Mouse (Mus musculus) cerebellum, adult 18-20 months (tissue): ENCODE measurements at regions not wholly inside any gene's neighbourhood (a gene's known extent, or its start where the extent isn't known, plus 50 kb on each side); places are given as distances from the start of the nearest gene placed in this dataset.

Experiments used
- DNase-seq, 2 experiments: peaks; one replicate each; pipeline ENCODE4 v3.0.0; 2021

DNA sequence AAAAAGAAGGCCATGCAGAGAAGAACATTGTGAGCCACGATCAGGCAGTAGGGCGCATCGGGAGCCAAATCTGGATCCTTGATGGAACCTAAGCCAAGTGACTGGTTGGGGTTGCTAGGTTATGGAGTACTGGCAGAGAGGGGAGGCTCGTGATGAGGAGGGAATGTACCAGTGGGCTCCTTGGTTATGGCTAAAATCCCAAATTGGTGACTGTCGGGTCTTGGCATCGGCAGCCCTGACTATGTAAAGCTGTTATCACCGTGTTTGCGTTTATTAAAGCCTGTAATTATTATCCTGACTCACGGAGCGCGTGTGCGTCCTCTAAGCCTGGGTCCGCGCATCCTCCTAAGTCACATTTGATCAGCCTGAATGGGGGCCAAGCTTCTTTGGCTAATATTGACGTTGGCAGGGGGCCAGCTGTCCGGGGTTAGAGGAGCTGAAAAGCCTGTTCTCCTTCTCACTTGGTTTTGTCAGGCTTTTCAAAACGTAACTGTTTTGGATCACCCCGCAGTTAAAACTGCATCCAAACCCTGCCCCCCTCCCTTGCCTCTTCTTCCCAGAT, 388.9 kb upstream of the Dynlrb2 start:
- peak; percentile 61 to 72 for DNase-seq

GRCm38 (mm10) chr8:116114978-116115377, 389.8 kb upstream of the Dynlrb2 start:
- peak in 1 of 2 experiments; percentile 19 for DNase-seq

GRCm38 (mm10) chr8:116114502-116114901, 390.3 kb upstream of the Dynlrb2 start:
- DNase-seq, result peak; percentile 34 to 35

DNA sequence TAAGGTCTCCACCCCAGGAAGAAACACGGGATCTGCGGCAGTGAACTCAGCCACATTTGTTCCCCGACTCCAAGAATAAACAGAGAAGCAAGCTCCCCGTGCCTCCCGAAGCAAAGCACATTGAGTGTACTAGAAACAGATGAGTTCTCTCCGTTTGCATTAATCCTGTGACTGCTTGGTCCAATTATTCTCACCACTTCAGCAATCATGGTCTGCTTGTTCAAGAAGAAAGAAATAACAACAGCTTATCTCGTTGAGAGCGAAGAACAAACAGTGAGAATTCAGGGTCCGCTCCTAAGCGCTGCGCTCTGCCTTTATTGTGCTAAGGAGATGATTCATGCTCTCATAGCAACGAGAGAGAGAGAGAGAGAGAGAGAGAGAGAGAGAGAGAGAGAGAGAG, 393.6 kb upstream of the Dynlrb2 start:
- no peak for DNase-seq

DNA sequence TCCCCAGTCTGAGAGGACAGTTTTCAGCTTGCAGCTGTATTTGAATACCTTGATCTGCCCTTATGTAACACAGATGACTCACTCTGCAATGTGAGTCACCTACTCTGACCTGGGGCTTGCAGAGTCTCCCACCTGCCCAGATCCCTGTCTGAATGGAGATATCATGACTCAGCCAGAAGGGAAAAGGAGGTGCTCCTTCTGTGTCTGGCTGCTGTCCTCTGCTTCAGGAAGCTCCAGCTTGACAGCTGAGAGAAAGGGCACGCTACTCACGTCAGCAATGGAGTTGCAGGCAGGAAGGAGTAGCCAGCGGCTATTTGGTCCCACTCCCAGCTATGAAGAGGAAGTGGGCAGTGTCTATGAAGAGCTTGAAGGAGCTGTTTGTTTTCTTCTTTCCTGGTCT, 389.1 kb upstream of the Maf start:
- no peak for DNase-seq

DNA sequence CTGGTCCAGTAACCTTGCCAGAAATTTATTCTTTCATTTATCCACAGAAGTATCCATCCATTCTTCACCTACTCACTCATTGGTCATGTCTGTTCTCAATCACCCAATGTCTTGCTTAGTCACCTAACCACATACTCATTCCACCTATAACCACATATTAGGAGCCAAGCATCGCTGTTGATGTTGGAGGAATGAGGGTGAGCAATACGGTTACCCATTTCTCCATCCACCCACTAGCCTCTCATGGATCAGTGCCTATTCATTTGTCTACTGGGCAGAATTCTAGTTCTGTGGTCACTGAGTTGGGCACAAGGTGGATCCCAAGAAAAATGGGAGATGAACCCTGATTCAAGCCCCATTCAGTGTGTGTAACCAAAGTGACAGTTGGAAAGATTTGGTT, 375.6 kb upstream of the Maf start:
- DNase-seq, result no peak

DNA sequence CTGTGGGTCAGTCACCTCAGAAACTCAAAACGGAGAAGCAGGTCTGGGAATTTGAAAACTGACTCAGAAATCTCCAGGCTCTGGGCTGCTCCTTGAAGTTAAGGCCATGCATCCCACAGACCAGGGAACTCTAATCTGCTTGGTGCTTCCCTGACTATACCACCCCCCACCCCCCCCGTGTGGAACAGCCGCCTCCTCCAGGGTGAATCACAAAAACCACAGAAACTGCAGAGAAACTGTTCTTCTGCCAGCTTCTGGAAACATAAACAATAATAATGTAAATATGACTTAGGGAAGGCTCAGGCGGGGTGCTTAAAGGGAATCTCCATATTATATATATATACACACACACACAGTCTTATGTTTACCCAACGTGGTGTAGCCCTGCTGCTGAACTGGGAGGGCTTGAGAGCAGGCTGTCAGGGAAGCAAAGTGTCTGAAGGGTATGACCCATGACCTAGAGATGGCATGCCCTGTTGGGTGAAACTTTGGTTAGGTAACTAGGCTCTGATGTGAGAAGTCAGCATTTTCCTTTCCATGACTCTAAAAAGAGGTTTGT, 371.3 kb upstream of the Maf start:
- no peak for DNase-seq

- no peak for DNase-seq
Measured at GRCm38 (mm10) chr8:116071497-116071896, 363.9 kb upstream of the Maf start.

GRCm38 (mm10) chr8:116069538-116069937, 361.9 kb upstream of the Maf start:
- no peak for DNase-seq

DNA sequence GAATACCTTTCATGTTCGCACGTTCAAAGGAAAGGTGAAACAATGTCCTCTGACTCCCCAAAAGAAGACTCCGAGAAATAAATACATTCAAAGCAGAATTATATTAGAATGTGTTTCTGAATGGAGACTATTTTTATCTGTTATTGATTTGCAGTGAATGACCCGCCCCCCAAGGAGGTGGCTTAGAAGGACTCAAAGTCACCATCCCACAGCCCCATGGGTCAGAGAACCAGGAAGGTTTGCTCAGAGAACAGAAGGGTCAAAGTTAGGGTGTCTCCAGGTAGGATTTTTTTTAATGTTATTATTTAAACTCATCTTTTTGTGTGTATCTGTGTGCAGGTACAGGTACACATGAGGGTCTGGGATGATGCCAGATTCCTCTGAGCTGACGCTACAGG, 360.4 kb upstream of the Maf start:
- no peak for DNase-seq

DNA sequence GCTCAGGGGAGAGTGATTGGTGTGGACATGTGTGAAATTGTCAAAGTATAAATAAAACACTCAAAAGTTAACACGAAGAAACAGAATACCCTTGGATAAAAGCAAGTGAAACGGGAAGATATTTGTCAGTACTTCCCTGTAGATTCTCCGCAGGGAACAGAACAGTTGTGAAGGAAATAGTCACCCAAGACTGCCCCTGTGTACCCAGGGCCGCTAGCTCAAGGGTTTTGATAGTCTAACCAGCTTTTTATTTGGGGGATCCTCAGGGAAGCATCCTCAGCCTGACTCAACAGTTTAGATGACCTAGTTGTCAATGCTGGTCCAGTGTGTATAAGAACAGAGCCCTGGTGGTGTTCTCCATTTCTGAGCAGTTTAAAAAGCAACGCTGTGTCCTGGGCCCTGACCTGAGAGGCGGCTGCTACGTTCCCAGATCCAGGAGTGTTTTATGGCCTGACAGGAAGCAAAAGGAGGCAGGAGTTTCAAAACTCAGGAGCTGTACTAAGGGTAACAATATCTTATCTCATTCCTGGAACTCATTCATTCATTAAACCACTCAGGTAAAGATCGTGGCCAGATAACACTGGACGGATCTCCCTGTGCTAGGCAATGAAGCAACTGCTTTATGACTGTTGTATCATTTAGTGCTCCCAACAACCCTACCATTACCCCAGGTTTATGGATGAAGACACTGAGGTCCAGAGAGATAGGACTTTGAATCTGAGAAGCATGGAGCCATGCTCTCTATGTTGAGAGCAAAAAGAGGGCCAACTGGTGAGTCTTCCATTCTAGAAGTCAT, 359.8 kb upstream of the Maf start:
- DNase-seq, result no peak

DNA sequence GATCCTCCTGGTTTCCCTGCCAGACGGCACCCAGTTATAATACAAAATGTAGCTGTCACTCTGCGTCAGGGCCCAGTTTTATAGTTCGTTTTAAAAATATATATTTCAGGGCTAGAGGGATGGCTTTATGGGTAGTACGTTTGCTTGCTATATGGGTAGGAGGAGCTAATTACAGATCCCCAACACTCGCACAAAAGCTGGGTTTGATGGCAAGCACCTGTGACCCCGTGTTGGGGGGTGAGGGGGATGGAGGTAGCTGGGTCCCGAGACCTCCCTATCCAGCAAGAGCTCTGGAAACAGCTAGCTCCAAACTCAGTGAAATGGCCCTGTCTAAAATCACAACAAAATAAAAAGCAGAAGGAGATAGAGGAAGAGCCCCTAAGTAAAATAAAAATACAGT, 358.3 kb upstream of the Maf start:
- DNase-seq, result no peak

GRCm38 (mm10) chr8:116065327-116065726, 357.7 kb upstream of the Maf start:
- peak in 1 of 2 experiments; percentile 8 for DNase-seq

DNA sequence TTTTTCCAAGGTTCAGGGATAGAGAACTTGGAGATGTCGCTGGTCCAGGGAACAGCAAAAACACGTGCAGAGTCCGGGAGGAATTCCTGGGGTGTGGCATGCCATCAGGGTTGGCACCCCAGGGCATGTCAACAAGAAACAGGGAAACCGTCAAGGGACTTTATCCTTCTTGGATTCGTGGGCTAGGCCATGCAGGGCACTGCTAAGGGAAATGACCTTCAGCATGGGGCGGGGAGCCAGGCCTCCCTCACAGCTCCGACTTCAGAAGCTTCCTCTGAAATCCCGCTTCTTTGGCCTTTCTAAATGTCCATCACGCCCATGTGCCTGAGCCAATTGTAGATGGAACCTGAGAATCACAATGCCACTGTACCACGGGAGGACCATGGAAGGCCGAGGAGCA, 357.0 kb upstream of the Maf start:
- DNase-seq, result no peak

DNA sequence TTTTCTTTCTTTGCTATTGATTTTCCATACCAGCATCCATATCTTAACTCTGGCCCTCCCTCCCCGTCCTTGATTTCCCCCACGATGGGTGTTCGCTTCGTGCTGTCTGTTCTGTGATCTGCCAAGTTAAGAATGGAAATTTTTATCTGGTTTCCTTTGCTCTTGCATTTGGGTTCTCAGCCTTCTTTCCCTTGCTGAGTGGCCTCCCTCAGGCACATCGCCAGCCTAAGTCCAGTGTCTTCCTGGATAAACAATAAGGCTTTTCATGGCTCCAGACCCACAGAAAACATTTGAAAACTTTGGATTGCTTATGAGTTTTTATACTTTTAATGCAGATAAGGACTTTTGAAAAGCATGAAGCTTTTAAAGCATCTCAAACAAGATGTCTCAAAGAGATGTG, 355.9 kb upstream of the Maf start:
- DNase-seq, result no peak

- DNase-seq, result no peak
Measured at GRCm38 (mm10) chr8:116053483-116053882, 345.9 kb upstream of the Maf start.

- no peak for DNase-seq
Measured at GRCm38 (mm10) chr8:116053043-116053442, 345.4 kb upstream of the Maf start.

DNA sequence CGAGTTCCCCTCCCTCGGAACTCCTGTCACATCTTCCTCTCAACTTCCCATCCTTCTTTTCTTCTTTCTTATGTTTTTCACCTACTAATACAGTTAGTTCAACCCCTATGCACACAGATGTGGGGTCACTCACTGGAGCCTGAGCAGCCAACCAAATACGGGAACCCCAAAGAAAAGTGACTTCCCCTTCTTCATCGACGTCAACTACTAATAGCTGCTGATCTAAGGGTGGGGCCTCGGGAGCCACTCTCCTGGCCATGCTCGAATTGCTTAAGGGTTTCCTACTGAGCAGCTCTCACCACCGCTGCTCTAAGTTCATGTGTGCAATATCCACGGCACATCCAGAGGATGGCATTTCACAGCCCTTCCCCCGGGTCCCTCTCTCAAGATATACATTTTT, 340.9 kb upstream of the Maf start:
- DNase-seq, result no peak

DNA sequence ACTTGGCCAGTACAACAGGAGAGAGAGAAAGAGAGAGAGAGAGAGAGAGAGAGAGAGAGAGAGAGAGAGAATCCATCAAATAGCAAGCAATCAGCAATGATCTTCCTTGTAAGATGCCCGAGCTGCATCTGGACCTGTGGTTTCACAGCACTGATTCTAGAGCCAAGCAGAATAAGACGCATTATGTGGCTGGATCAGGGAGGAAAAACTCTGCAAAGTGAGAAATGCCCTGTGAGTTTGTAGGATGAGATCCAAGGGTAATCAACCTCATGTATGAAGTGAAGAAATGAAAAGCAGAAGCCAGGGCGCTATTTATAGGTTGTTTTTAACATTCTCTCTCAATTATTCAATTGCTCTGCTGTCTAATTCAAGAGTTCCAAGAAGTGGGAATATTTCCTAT, 339.3 kb upstream of the Maf start:
- no peak for DNase-seq

GRCm38 (mm10) chr8:116045526-116045925, 337.9 kb upstream of the Maf start:
- peak; percentile 84 to 90 for DNase-seq

GRCm38 (mm10) chr8:116043381-116043780, 335.8 kb upstream of the Maf start:
- DNase-seq, result no peak

DNA sequence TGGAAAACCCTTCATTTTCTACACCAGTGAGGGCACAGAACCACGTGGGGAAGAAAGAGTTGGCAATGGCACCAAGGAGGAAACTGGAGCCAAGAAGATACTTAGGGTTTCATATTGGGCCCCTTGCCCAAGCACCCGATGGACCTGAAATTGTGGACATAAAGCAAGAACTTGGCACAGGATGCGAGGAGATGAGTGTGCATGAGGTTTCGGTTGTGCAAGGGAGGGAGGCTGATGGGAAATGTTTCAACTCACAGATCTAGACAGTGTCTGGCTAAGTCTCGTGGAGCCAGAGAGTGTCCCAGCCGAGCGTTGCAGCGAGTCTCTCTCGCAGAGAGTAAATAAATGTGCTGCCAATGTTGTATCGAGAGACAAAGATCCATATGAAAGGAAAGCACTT, 323.4 kb upstream of the Maf start:
- DNase-seq, result no peak

GRCm38 (mm10) chr8:116025321-116025720, 317.7 kb upstream of the Maf start:
- DNase-seq, result no peak

- no peak for DNase-seq
Measured at GRCm38 (mm10) chr8:116024811-116025210, 317.2 kb upstream of the Maf start.

- no peak for DNase-seq
Measured at GRCm38 (mm10) chr8:116021691-116022090, 314.1 kb upstream of the Maf start.
